Mouse (Mus musculus) liver, embryonic 11.5 days (tissue): ENCODE data around the gene Clip2. TPM values are rescaled to one million over a fixed set of nuclear protein-coding genes. Genes with fewer than 3 reads are reported as not detected.

ENCODE experiments used
- ATAC-seq: fragments of 200-750 bp; cut with Nextera tagmentation; replicated peaks from 2 replicates; pipeline ENCODE4 v1.8.0; 2017; ENCODE audit warnings: moderate number of reproducible peaks, mild to moderate bottlenecking, moderate TSS enrichment, moderate library complexity; ENCODE audit not compliant: low FRiP score
- DNase-seq: peaks from one replicate; pipeline ENCODE4 v3.0.0-alpha.2; 2017; ENCODE audit warnings: low spot score
- H3K27ac ChIP-seq: fragments of 300-500 bp; sonication (generic); 2 replicates; pipeline ENCODE4 v1.5.1; 2014; ENCODE audit warnings: mild to moderate bottlenecking, low read depth, low read length, control low read depth
- H3K27me3 ChIP-seq: fragments of 300-500 bp; sonication (generic); replicated peaks from 2 replicates; pipeline ENCODE4 v1.6.1; 2014; ENCODE audit warnings: low read length, mixed read lengths; ENCODE audit not compliant: control insufficient read depth, insufficient read depth
- H3K36me3 ChIP-seq: fragments of 300-500 bp; sonication (generic); 2 replicates; pipeline ENCODE4 v1.6.1; 2014; ENCODE audit warnings: mild to moderate bottlenecking, low read length, moderate library complexity, mixed read lengths; ENCODE audit not compliant: control insufficient read depth, insufficient read depth
- H3K4me1 ChIP-seq: fragments of 300-500 bp; sonication (generic); replicated peaks from 2 replicates; pipeline ENCODE4 v1.6.1; 2014; ENCODE audit warnings: low read length, mixed read lengths; ENCODE audit not compliant: control insufficient read depth, insufficient read depth
- H3K4me2 ChIP-seq: fragments of 300-500 bp; sonication (generic); 2 replicates; pipeline ENCODE4 v1.6.1; 2014; ENCODE audit warnings: mild to moderate bottlenecking, control low read depth, moderate library complexity
- H3K4me3 ChIP-seq: fragments of 300-500 bp; sonication (generic); 2 replicates; pipeline ENCODE4 v1.5.1; 2014; ENCODE audit warnings: low read depth, low read length, control low read depth
- H3K9ac ChIP-seq: fragments of 300-500 bp; sonication (generic); 2 replicates; pipeline ENCODE4 v1.6.1; 2014; ENCODE audit warnings: low read depth, low read length, control low read depth
- H3K9me3 ChIP-seq: fragments of 300-500 bp; sonication (generic); 2 replicates; pipeline ENCODE4 v1.6.1; 2016; ENCODE audit warnings: low read length, inconsistent platforms, mixed read lengths; ENCODE audit not compliant: control insufficient read depth
- WGBS: fragments of 180-500 bp; shearing (Covaris S2); extraction: QIAGEN DNeasy Blood & Tissue Kit; methylation state at CpG from one replicate; pipeline ENCODE4 v1.1.7; 2014; 5-methylcytosine and 5-hydroxymethylcytosine counted together
- polyA plus RNA-seq: library from polyadenylated mRNA; unstranded; fragments of >200 nt; fragmentation: Nextera tagmentation; extraction: Ambion mirVana; gene quantifications from 2 replicates; pipeline ENCODE4 v1.2.1, GENCODE M21; 2014

Clip2 gene
- polyA plus RNA-seq, 1 experiment from 2014 or later, result 1.7 TPM

DNA sequence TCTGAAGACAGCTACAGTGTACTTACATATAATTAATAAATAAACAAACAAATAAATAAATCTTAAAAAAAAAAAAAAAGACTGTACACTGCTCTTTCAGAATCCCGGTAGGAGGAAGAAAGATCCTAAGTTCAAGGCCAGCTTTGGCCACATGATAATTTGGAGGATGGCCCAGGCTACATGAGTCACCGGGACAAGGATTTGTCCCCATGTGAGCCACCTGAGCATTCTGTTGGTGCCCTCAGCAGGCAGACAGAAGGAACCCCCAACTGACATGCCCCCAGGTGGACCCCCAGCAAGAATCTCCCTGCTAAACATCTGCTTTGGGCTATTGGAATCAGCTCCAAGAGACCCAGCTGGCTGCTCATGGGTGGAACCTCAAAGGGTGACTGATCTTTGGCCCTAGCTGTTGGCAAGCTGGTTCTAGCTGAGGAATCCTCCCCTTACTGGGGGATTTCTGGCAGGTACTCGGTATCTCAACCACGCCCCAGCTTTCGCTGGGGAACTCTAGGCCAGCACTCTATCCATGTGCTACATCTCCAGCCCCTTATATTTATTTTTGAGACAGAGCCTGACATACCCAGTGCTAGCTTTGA, 1.8 kb upstream of the Clip2 start:
- Histone ChIP-seq H3K4me3 (no peak overlapping the region), H3K9me3 (no peaks in the 10 kb centered on the region), H3K4me2 (no peak overlapping the region), H3K27me3 (no peaks in the 10 kb centered on the region), H3K4me1 (peaks cover 24% of the 10 kb centered on the region), H3K27ac (no peak overlapping the region), H3K36me3 (no peaks in the 10 kb centered on the region), H3K9ac (no peak overlapping the region)
- WGBS, result 87% methylated on average over 5 of the region's 5 CpGs
- ATAC-seq (no peak), DNase-seq (no peak)

DNA sequence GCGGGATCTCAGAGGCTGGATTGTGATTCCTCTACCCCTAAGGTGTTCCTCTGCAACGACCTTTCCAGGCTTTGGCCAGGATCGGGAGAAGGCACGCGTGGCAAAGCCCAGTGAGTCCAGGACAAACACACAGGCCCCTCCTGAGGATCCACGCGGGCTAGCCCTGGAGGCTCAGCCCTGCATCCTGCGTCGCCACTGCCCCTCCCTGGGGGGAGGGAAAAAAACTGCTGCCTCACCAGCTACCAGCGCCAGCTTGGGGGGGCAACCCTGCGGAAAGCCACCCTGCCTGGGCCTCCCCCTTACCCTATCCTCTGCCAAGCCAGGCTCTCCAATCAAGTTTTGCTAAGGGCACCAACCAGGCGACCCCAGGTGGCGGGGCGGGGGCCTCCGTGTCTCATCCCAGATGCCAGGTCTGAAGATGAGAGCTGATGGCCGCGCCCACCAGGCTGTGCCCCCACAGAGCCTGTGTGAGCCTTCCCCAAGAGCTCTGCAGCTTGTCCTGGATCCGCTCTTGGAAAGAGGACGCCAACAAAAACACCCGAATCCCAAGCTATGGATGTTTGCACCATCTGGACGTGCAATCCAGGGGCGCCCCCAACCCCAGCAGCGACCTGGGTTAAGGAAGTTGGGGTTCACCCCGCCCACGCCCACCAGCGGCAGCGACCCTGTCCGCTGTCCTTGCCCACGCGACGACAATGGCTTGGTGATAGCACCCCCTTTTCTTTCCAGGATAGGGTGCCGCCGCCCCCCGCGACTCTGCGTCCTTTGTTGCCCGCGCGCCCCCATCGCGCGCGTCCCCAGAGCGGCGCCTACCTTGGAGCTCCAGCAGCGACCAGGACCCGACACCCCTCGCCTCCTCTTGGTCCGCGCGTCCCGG, 763 bp downstream of the Clip2 start:
- DNase-seq, result peak; percentile 55
- Histone ChIP-seq H3K4me2 (peak overlapping the region; percentile 99), H3K36me3 (no peaks in the 10 kb centered on the region), H3K9me3 (no peaks in the 10 kb centered on the region), H3K27me3 (no peaks in the 10 kb centered on the region), H3K4me1 (peaks cover 27% of the 10 kb centered on the region), H3K27ac (peak overlapping the region; percentile 80), H3K4me3 (peak overlapping the region; percentile 78), H3K9ac (peak overlapping the region; percentile 76)
- WGBS, result 4% methylated on average over 52 of the region's 52 CpGs
- no peak for ATAC-seq

DNA sequence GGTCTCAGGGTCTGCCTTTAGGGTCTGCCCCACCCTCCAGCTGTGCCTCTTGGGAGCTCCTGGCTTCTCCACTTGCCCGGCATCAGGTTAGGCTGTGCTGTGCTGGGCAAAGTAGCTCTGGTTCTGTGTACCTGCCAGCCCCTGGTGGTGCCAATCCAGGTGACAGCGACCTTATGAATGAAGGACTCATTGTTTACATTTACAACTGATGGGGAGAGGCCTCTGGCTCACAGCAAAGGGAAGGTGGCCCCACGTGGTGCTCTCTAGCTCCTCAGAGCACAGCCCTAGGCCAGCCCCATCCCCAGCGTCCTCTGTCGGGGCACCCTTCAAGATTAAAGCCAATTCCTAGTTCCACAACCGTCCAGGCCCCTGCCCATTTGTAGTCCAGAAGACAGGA, 1.4 kb downstream of the Clip2 start:
- no peaks in the 10 kb centered on the region for H3K36me3 ChIP-seq
- H3K4me3 ChIP-seq, result peak overlapping the region; percentile 78
- no peaks in the 10 kb centered on the region for H3K27me3 ChIP-seq
- H3K9ac ChIP-seq, result peak overlapping the region; percentile 76
- no peak overlapping the region for H3K27ac ChIP-seq
- ATAC-seq (no peak), DNase-seq (no peak)
- H3K9me3 ChIP-seq, result no peaks in the 10 kb centered on the region
- WGBS, result 20% methylated on average over 6 of the region's 6 CpGs
- peaks cover 26% of the 10 kb centered on the region for H3K4me1 ChIP-seq
- peak overlapping the region; percentile 99 for H3K4me2 ChIP-seq

DNA sequence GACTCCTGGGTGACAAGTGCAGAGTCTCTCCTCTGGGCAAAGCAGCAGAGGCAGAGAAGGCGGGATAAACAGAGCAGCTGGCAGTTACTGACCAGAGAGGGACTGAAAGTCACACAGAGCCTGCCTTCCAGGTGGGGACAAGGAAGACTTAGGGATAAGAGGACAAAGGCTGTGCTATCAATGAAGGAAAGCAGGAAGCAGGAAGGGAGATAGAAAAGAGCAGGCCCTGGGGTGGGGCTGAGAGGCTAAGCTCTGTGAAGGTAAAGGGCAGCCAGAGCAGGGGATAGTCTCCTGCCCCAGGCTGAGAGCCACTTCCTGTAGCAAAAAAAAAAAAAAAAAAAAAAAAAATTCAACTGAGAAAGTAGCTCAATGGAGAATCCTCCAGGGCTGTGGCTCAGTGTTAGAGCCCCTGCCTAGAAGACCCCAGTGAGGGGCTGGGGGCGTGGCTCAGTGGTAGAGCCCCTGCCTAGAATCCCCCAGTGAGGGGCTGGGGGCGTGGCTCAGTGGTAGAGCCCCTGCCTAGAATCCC, 2.5 kb downstream of the Clip2 start:
- no peak overlapping the region for H3K4me3 ChIP-seq
- H3K4me2 ChIP-seq, result no peak overlapping the region
- no peaks in the 10 kb centered on the region for H3K9me3 ChIP-seq
- H3K4me1 ChIP-seq, result peaks cover 17% of the 10 kb centered on the region; the same call in 1 of the 2 replicates
- 75% methylated on average over 3 of the region's 3 CpGs for WGBS
- no peaks in the 10 kb centered on the region for H3K27me3 ChIP-seq
- no peak overlapping the region for H3K27ac ChIP-seq
- ATAC-seq (no peak), DNase-seq (no peak)
- no peak overlapping the region for H3K9ac ChIP-seq
- no peaks in the 10 kb centered on the region for H3K36me3 ChIP-seq

DNA sequence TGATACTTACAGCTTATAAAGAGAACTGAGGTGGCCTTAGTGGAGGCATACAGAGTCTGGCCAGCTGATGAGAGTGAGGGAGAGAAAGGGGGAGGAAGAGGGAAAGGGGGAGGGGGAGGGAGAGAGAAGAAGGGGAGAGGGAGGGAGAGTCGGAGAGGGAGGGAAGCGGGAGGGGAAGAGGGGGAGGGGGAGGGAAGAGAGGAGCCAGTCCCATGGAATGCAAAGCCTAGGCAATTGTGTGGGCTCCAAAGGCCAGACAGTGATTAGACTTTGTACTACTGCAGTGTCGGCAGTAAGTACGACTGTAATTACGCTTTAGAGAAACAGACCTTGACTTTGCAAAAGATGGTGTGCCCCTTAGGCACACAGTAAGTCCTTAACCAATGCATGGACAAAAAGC, 3.9 kb downstream of the Clip2 start:
- H3K4me3 ChIP-seq, result no peak overlapping the region
- no peak for DNase-seq
- ATAC-seq, result no peak
- no peaks in the 10 kb centered on the region for H3K9me3 ChIP-seq
- no peaks in the 10 kb centered on the region for H3K36me3 ChIP-seq
- H3K9ac ChIP-seq, result no peak overlapping the region
- peaks cover 17% of the 10 kb centered on the region; the same call in 1 of the 2 replicates for H3K4me1 ChIP-seq
- no peaks in the 10 kb centered on the region for H3K27me3 ChIP-seq
- 58% methylated on average over 5 of the region's 5 CpGs for WGBS
- no peak overlapping the region for H3K4me2 ChIP-seq
- no peak overlapping the region for H3K27ac ChIP-seq

DNA sequence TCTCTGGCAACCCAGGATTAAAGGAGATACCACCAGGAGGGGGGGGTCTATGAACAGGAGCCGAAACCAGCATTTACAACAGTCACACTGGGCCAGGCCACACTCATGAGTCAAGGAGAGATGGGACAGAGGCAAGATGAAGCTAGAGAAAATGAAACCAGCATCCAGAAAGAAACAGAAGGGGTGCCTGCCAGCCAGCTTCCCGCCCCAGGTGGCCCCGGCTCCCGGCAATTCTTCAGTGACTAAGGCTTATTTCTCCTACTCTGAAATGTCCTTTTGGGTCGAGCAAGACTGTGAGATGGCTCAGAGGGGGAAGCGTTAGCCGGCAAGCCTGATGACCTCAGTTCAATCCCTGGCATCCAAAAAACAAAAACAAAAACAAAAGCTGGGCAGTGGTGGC, 5.4 kb downstream of the Clip2 start:
- no peak for DNase-seq
- no peak overlapping the region for H3K4me3 ChIP-seq
- no peak overlapping the region for H3K9ac ChIP-seq
- H3K27ac ChIP-seq, result no peak overlapping the region
- H3K4me1 ChIP-seq, result peaks cover 11% of the 10 kb centered on the region; the same call in 1 of the 2 replicates
- no peaks in the 10 kb centered on the region for H3K36me3 ChIP-seq
- WGBS, result 79% methylated on average over 7 of the region's 7 CpGs
- H3K4me2 ChIP-seq, result no peak overlapping the region
- H3K27me3 ChIP-seq, result no peaks in the 10 kb centered on the region
- no peak for ATAC-seq
- no peaks in the 10 kb centered on the region for H3K9me3 ChIP-seq

DNA sequence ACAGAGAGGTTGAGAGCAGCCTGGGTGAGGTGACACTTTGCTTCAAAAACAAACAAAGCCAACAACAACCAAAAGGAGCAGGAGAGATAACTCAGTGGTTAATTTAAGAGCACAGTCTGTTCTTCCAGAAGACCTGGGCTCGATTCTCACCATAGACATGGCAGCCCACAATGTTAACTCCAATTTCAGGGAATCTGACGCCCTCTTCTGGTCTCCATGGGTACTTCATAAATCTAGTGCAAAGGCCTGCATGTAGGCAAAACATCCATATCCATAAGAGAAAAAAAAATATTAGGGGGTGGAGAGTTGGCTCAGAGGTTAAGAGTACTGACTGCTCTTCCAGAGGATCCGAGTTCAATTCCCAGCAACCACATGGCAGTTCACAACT, 7.0 kb downstream of the Clip2 start:
- Histone ChIP-seq H3K36me3 (no peaks in the 10 kb centered on the region), H3K27me3 (no peaks in the 10 kb centered on the region), H3K4me1 (peaks cover 9% of the 10 kb centered on the region), H3K9me3 (no peaks in the 10 kb centered on the region), H3K4me2 (no peak overlapping the region), H3K4me3 (no peak overlapping the region), H3K9ac (no peak overlapping the region), H3K27ac (no peak overlapping the region)
- DNase-seq, result no peak
- 44% methylated on average over 3 of the region's 3 CpGs for WGBS
- no peak for ATAC-seq

DNA sequence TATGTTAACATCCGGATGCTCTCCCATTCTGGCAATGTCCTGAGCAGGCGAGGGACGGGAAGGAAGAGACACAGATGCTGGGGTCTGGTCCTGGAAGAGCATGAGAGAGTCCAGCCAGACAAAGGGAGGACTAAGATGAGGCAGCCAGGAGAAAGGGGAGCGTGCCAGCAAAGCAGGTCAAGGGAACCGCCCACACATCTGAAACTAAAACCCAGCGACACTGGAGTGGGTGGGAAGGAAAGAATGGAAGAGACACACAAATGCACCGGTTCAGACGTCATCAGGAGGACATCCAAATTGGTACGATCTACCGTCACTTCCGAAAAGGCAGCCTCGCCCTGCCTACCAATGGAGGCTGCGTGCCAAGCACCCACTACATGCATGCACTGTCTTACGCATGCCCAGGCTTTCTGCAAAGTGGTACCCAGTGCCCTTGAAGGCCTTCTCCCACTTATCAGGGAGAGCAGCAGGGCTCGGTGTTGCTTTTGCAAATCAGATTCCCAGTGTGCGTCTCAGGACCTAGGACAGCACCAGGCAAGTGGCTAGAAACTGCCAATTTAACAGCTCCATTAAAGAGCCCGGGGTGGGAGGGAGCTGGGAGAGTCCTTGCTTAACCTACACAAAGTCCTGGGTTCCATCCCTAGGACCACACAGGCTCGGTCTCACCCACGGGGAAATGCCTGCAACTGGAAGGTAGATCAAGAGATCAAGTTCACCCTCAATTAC, 7.6 kb downstream of the Clip2 start:
- Histone ChIP-seq H3K27ac (no peak overlapping the region), H3K9me3 (no peaks in the 10 kb centered on the region), H3K4me2 (no peak overlapping the region), H3K27me3 (no peaks in the 10 kb centered on the region), H3K4me1 (peaks cover 15% of the 10 kb centered on the region), H3K9ac (no peak overlapping the region), H3K4me3 (no peak overlapping the region), H3K36me3 (no peaks in the 10 kb centered on the region)
- ATAC-seq, result no peak
- WGBS, result 70% methylated on average over 19 of the region's 19 CpGs
- no peak for DNase-seq
